Mouse (Mus musculus) MEL (cell line): ENCODE results near the gene Slc5a2.

Source experiments
- CTCF ChIP-seq, 3 experiments: IDR thresholded peaks in 2 of 3; conservative IDR thresholded peaks in 1 of 3; 2 replicates each; pipeline ENCODE4 v1.5.1; 2011 to 2012; ENCODE audit warnings: low read length in 3 of 3, low read depth in 2 of 3, mild to moderate bottlenecking in 2 of 3, improper control_type of control experiment in 1 of 3, inconsistent platforms in 1 of 3, mixed read lengths in 1 of 3, moderate library complexity in 1 of 3; ENCODE audit not compliant: control insufficient read depth in 1 of 3, insufficient read depth in 1 of 3, poor library complexity in 1 of 3, severe bottlenecking in 1 of 3
- EP300 ChIP-seq, 2 experiments: IDR thresholded peaks; 2 replicates each; pipeline ENCODE4 v1.6.1; 2011; ENCODE audit warnings: improper control_type of control experiment in 2 of 2, low read length in 2 of 2, low read depth in 1 of 2, mild to moderate bottlenecking in 1 of 2

GRCm38 (mm10) chr7:128304907-128305306, 39.5 kb downstream of the Slc5a2 start:
- TF ChIP-seq EP300 (IDR thresholded peaks at IDR 0.05; ENCODE audit: low read depth in 1 of 2, low read length in 2 of 2) (no peak), CTCF (IDR thresholded peaks at IDR 0.05 in 2 of 3, conservative IDR thresholded peaks at IDR 0.05 in 1 of 3; ENCODE audit: control insufficient read depth in 1 of 3, insufficient read depth in 1 of 3, low read depth in 2 of 3, low read length in 3 of 3, poor library complexity in 1 of 3, severe bottlenecking in 1 of 3) (no peak)
